ENCODE assay signal across 10 mouse cellular contexts in the genomic region with DNA sequence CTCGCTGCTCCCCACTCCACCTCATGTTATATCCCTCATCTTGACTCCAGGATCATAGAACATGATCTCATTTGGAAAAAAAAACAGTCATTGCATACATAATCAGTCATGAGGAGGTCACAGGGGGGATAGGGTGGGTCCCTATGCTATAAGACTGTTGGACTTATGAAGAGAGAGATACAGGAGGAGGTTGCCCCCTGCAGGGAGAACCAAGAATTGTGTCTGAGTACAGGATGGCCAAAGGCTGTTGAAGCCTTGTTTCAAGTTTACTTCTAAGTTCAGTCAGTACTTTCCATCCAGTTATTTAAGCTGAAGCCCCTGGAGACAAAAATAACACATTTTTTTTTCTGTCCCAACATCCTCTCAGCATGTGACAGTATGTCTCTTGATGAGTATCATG.
DNase-seq lines count a peak whose midpoint lies in the region; ATAC-seq and TF ChIP-seq lines count a peak whose summit lies in the region.
"Had no signal": no experiment of that assay in that cellular context is flagged by ENCODE, and none has a peak within 500 bp of the region (broad histone marks: within the 10 kb centered on the region; RNA-seq: fewer than 3 reads in every experiment).

No protein-coding gene starts in this region.

- H3K4me2 ChIP-seq in intestine, postnatal 0 days (replicated peaks; ENCODE audit: low read depth): no peak overlapping the region
- H3K4me2 ChIP-seq in intestine, embryonic 16.5 days (ENCODE audit: low read depth, low read length): no peak overlapping the region
- H3K4me2 ChIP-seq in hindbrain, postnatal 0 days (ENCODE audit: low read depth, low read length): no peak overlapping the region
- H3K4me2 ChIP-seq in limb, embryonic 11.5 days (ENCODE audit: low read depth, severe bottlenecking): no peak overlapping the region
- H3K4me2 ChIP-seq: embryonic facial prominence, embryonic 12.5 days; limb, embryonic 15.5 days had no signal

- peak; percentile 76 for TF ChIP-seq CTCF in intestine, postnatal 0 days (IDR thresholded peaks at IDR 0.05; ENCODE audit: low read depth)
- TF ChIP-seq CTCF in brain, embryonic 14.5 days (IDR thresholded peaks at IDR 0.05; ENCODE audit: borderline replicate concordance, extremely low read depth, insufficient read depth, insufficient read length): peak; percentile 47; the same call in 1 of the 2 replicates
- peak; percentile 63 for TF ChIP-seq CTCF in hindbrain, postnatal 0 days (IDR thresholded peaks at IDR 0.05; ENCODE audit: low read depth)

- H3K36me3 ChIP-seq in intestine, postnatal 0 days (ENCODE audit: control insufficient read depth, insufficient read depth): no peaks in the 10 kb centered on the region
- no peaks in the 10 kb centered on the region for H3K36me3 ChIP-seq in intestine, embryonic 16.5 days (ENCODE audit: control insufficient read depth, insufficient read depth, low read length)
- H3K36me3 ChIP-seq in hindbrain, postnatal 0 days (ENCODE audit: insufficient read depth, low read length): 0 out of 2 replicates have a peak, but pooled peaks cover 11% of the 10 kb centered on the region
- no peaks in the 10 kb centered on the region for H3K36me3 ChIP-seq in limb, embryonic 11.5 days (ENCODE audit: control insufficient read depth, insufficient read depth, low read length)
- H3K36me3 ChIP-seq: embryonic facial prominence, embryonic 12.5 days; limb, embryonic 15.5 days had no signal

- peak; percentile 50 for DNase-seq in Muller cell, postnatal 12 days (ENCODE audit: inconsistent ontology term)
- DNase-seq in brain, embryonic 14.5 days (ENCODE audit: low read depth): peak; percentile 55
- DNase-seq in hindbrain, postnatal 0 days (ENCODE audit: low spot score): peak; percentile 63
- DNase-seq in limb, embryonic 11.5 days (ENCODE audit: low spot score): peak; percentile 72
- peak; percentile 15 for DNase-seq in spleen, adult 12 weeks (ENCODE audit: low spot score)

- no peak overlapping the region for H3K4me3 ChIP-seq in intestine, postnatal 0 days (ENCODE audit: low read depth, low read length)
- no peak overlapping the region for H3K4me3 ChIP-seq in intestine, embryonic 16.5 days (ENCODE audit: low read length)
- H3K4me3 ChIP-seq in hindbrain, postnatal 0 days (ENCODE audit: low read length): no peak overlapping the region
- no peak overlapping the region for H3K4me3 ChIP-seq in limb, embryonic 11.5 days (ENCODE audit: low read depth, low read length)
- H3K4me3 ChIP-seq: embryonic facial prominence, embryonic 12.5 days; limb, embryonic 15.5 days had no signal

- 74% methylated on average over 1 of the region's 1 CpGs for WGBS in intestine, postnatal 0 days
- 80% methylated on average over 1 of the region's 1 CpGs for WGBS in intestine, embryonic 16.5 days
- 83% methylated on average over 1 of the region's 1 CpGs for WGBS in hindbrain, postnatal 0 days
- 80% methylated on average over 1 of the region's 1 CpGs for WGBS in limb, embryonic 11.5 days

- no peak for ATAC-seq in intestine, postnatal 0 days
- no peak for ATAC-seq in intestine, embryonic 16.5 days
- ATAC-seq in hindbrain, postnatal 0 days: no peak
- ATAC-seq in limb, embryonic 11.5 days (ENCODE audit: insufficient number of reproducible peaks, low FRiP score, low TSS enrichment, low read depth): no peak
- no peak for ATAC-seq in monocyte, adult 5-6 weeks (replicated peaks; ENCODE audit: insufficient number of reproducible peaks, low FRiP score, low TSS enrichment, poor library complexity, severe bottlenecking)

- no peak overlapping the region for H3K9ac ChIP-seq in intestine, postnatal 0 days (ENCODE audit: low read depth, low read length)
- no peak overlapping the region for H3K9ac ChIP-seq in intestine, embryonic 16.5 days (ENCODE audit: low read depth, low read length)
- H3K9ac ChIP-seq in hindbrain, postnatal 0 days (replicated peaks; ENCODE audit: low read length): no peak overlapping the region
- no peak overlapping the region for H3K9ac ChIP-seq in limb, embryonic 11.5 days (ENCODE audit: low read length)
- H3K9ac ChIP-seq: embryonic facial prominence, embryonic 12.5 days; limb, embryonic 15.5 days had no signal

- TF ChIP-seq POLR2A in brain, embryonic 14.5 days (IDR thresholded peaks at IDR 0.05; ENCODE audit: borderline replicate concordance, extremely low read depth, insufficient read depth, insufficient read length, poor library complexity, severe bottlenecking): no peak

- H3K27me3 ChIP-seq in intestine, postnatal 0 days (replicated peaks; ENCODE audit: control insufficient read depth, insufficient read depth, low read length): no peaks in the 10 kb centered on the region
- H3K27me3 ChIP-seq in intestine, embryonic 16.5 days (replicated peaks; ENCODE audit: control insufficient read depth, insufficient read depth, low read length): no peaks in the 10 kb centered on the region
- no peaks in the 10 kb centered on the region for H3K27me3 ChIP-seq in hindbrain, postnatal 0 days (ENCODE audit: insufficient read depth, low read length)
- no peaks in the 10 kb centered on the region for H3K27me3 ChIP-seq in limb, embryonic 11.5 days (ENCODE audit: control insufficient read depth, insufficient read depth, low read length)
- H3K27me3 ChIP-seq: embryonic facial prominence, embryonic 12.5 days; limb, embryonic 15.5 days had no signal

- no peaks in the 10 kb centered on the region for H3K9me3 ChIP-seq in intestine, postnatal 0 days (ENCODE audit: control insufficient read depth)
- no peaks in the 10 kb centered on the region for H3K9me3 ChIP-seq in intestine, embryonic 16.5 days (ENCODE audit: control insufficient read depth, low read length)
- no peaks in the 10 kb centered on the region for H3K9me3 ChIP-seq in hindbrain, postnatal 0 days (ENCODE audit: low read length)
- H3K9me3 ChIP-seq in limb, embryonic 11.5 days (ENCODE audit: control insufficient read depth, low read length): no peaks in the 10 kb centered on the region
- H3K9me3 ChIP-seq: embryonic facial prominence, embryonic 12.5 days; limb, embryonic 15.5 days had no signal

- H3K4me1 ChIP-seq in intestine, postnatal 0 days (replicated peaks; ENCODE audit: control insufficient read depth, insufficient read depth, low read length): no peaks in the 10 kb centered on the region
- no peaks in the 10 kb centered on the region for H3K4me1 ChIP-seq in intestine, embryonic 16.5 days (ENCODE audit: control insufficient read depth, insufficient read depth, low read length)
- H3K4me1 ChIP-seq in hindbrain, postnatal 0 days (ENCODE audit: insufficient read depth, low read length): no peaks in the 10 kb centered on the region
- H3K4me1 ChIP-seq in limb, embryonic 11.5 days (ENCODE audit: control insufficient read depth, insufficient read depth, low read length): no peaks in the 10 kb centered on the region
- H3K4me1 ChIP-seq: embryonic facial prominence, embryonic 12.5 days; limb, embryonic 15.5 days had no signal

- H3K27ac ChIP-seq in intestine, postnatal 0 days (ENCODE audit: low read depth, low read length): no peak overlapping the region
- H3K27ac ChIP-seq in intestine, embryonic 16.5 days (ENCODE audit: low read length): no peak overlapping the region
- no peak overlapping the region for H3K27ac ChIP-seq in hindbrain, postnatal 0 days
- no peak overlapping the region for H3K27ac ChIP-seq in limb, embryonic 11.5 days (replicated peaks; ENCODE audit: low read depth, low read length)
- H3K27ac ChIP-seq: embryonic facial prominence, embryonic 12.5 days; limb, embryonic 15.5 days had no signal

Comparison
In these comparisons a context has a peak if more than half of its experiments do, and no peak if none do; other contexts are left out.
1. DNase-seq: peak in every context shown above with its lines; median percentile 72 in limb, embryonic 11.5 days; 63 in hindbrain, postnatal 0 days; 55 in brain, embryonic 14.5 days; 50 in Muller cell, postnatal 12 days; 15 in spleen, adult 12 weeks.